Mouse (Mus musculus) kidney, adult 2 months (tissue): ENCODE data around the gene Cyp39a1.

ENCODE experiments used
- CTCF ChIP-seq: fragments of 200-500 bp; conservative IDR thresholded peaks from 2 replicates; pipeline ENCODE4 v1.5.1; 2011; ENCODE audit warnings: low read depth, mild to moderate bottlenecking, control low read depth, low read length, moderate library complexity, mixed read lengths; ENCODE audit not compliant: insufficient read depth, insufficient read length
- POLR2A ChIP-seq: fragments of 200-500 bp; IDR thresholded peaks from one replicate; pipeline ENCODE4 v1.6.1; 2011; ENCODE audit warnings: low read depth, low read length, control low read depth

DNA sequence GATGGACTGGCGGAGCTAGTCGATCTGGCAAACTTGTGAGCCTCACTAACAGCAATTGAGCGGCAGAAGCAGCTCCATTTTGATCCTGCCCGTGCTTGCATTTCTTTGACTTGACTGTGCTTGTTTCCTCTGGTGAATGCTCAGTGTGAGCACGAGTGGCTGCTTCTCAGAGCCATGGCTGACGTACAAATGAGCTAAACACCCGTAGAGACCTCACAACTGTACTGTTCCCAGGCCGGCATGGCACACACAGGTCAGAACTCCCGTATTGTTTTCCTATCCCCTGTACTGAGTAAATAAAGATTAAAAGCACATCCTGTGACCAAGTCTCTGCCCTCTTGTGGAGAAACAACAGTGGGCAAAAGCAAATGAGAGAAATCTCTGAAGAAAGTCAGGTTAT lies 22.4 kb downstream of the Cyp39a1 start:
- no peak for TF ChIP-seq POLR2A
- no peak for TF ChIP-seq CTCF
